22 mouse cellular contexts compared by ENCODE assay signal in the genomic region with DNA sequence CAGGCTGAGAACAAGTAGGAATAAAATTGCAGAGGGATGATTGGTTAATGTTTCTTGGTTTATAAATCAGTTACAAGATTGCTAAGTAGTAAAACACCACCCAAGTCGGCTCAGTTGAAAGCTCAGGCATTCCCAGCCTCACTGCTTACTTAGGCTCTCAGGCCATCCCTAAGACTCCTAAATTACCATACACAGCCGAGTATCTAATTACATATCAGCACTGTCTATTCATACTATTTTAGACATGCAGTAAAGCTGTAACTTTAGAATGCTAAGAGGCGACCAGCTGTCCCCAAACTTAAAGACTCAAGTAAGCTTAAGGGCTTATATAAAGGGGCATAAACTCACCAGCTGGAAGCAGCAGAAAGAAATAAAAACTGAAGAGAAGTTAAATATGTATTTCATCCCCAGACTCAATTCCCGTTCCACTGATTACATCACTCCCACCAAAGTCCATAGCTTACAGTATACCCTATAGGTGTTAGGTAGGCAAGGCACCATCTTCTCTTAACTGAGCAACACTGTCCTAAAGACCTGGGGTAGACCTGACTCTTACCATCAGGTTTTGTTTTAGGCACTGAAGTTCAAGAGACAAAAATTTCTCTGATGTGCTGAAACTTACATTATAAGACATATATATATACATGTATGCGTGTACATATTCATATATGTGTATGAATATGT.
DNase-seq lines count a peak whose midpoint lies in the region; ATAC-seq and TF ChIP-seq lines count a peak whose summit lies in the region.
"Had no signal": no experiment of that assay in that cellular context is flagged by ENCODE, and none has a peak within 500 bp of the region (broad histone marks: within the 10 kb centered on the region; RNA-seq: fewer than 3 reads in every experiment).

No protein-coding gene starts in this region.

- peaks cover 7% of the 10 kb centered on the region for H3K4me1 ChIP-seq in forebrain, postnatal 0 days (ENCODE audit: insufficient read depth)
- peaks cover 23% of the 10 kb centered on the region for H3K4me1 ChIP-seq in forebrain, embryonic 13.5 days
- peaks cover 15% of the 10 kb centered on the region for H3K4me1 ChIP-seq in kidney, embryonic 15.5 days

- H3K9me3 ChIP-seq in forebrain, postnatal 0 days (ENCODE audit: low read length), result no peaks in the 10 kb centered on the region
- no peaks in the 10 kb centered on the region for H3K9me3 ChIP-seq in forebrain, embryonic 13.5 days (replicated peaks)
- H3K9me3 ChIP-seq in kidney, embryonic 15.5 days (replicated peaks), result no peaks in the 10 kb centered on the region
- H3K9me3 ChIP-seq: forebrain, embryonic 12.5 days; hindbrain, embryonic 12.5 days; megakaryocyte, embryonic 14.5 days; midbrain, embryonic 15.5 days had no signal

- no peak for TF ChIP-seq CTCF in forebrain, postnatal 0 days (IDR thresholded peaks at IDR 0.05; ENCODE audit: low read depth)

- H3K27me3 ChIP-seq in forebrain, postnatal 0 days (ENCODE audit: insufficient read depth, low read length), result no peaks in the 10 kb centered on the region
- no peaks in the 10 kb centered on the region for H3K27me3 ChIP-seq in forebrain, embryonic 13.5 days
- H3K27me3 ChIP-seq in kidney, embryonic 15.5 days, result no peaks in the 10 kb centered on the region
- H3K27me3 ChIP-seq: forebrain, embryonic 12.5 days; hindbrain, embryonic 12.5 days; megakaryocyte, embryonic 14.5 days; midbrain, embryonic 15.5 days had no signal

- peak; percentile 70 for ATAC-seq in forebrain, postnatal 0 days
- ATAC-seq in forebrain, embryonic 13.5 days, result no peak
- ATAC-seq in kidney, embryonic 15.5 days (replicated peaks; ENCODE audit: low FRiP score), result no peak
- ATAC-seq: activated CD4-positive, CD25-positive, alpha-beta regulatory T cell, adult 4 months; CD4-positive, CD25-positive, alpha-beta regulatory T cell, adult 4 months; liver, postnatal 0 days; midbrain, embryonic 15.5 days had no signal

- 61% methylated on average over 5 of the region's 5 CpGs for WGBS in forebrain, postnatal 0 days
- WGBS in forebrain, embryonic 13.5 days, result 78% methylated on average over 5 of the region's 5 CpGs
- WGBS in kidney, embryonic 15.5 days, result 46% methylated on average over 5 of the region's 5 CpGs
- 29% methylated on average over 5 of the region's 5 CpGs for WGBS in large intestine, adult 2 months

- DNase-seq in forebrain, postnatal 0 days, result no peak
- peak; percentile 23 to 27 for DNase-seq in kidney, adult 8-10 months
- DNase-seq in kidney, postnatal 10 days, result no peak
- DNase-seq in large intestine, adult 2 months (ENCODE audit: low read depth, low spot score), result peak; percentile 52
- DNase-seq in heart, postnatal 4 days, result no peak
- DNase-seq in right cerebral cortex, postnatal 25 days, result no peak
- DNase-seq: adrenal gland, postnatal 10 days; cerebellum, adult 11 months; cerebellum, postnatal 14 days; heart, postnatal 10 days; layer of hippocampus, postnatal 36 days; liver, postnatal 0 days; lung, postnatal 14 days had no signal

- H3K36me3 ChIP-seq in forebrain, postnatal 0 days (ENCODE audit: insufficient read depth), result no peaks in the 10 kb centered on the region
- no peaks in the 10 kb centered on the region for H3K36me3 ChIP-seq in forebrain, embryonic 13.5 days (ENCODE audit: poor library complexity, severe bottlenecking)
- H3K36me3 ChIP-seq in kidney, embryonic 15.5 days, result no peaks in the 10 kb centered on the region
- H3K36me3 ChIP-seq: forebrain, embryonic 12.5 days; hindbrain, embryonic 12.5 days; midbrain, embryonic 15.5 days had no signal

- no peak overlapping the region for H3K4me3 ChIP-seq in forebrain, postnatal 0 days (ENCODE audit: low read depth, low read length)
- no peak overlapping the region for H3K4me3 ChIP-seq in forebrain, embryonic 13.5 days
- no peak overlapping the region for H3K4me3 ChIP-seq in kidney, embryonic 15.5 days (replicated peaks)
- H3K4me3 ChIP-seq: forebrain, embryonic 12.5 days; hindbrain, embryonic 12.5 days; megakaryocyte, embryonic 14.5 days; midbrain, embryonic 15.5 days had no signal

- no peak overlapping the region for H3K9ac ChIP-seq in forebrain, postnatal 0 days
- H3K9ac ChIP-seq in forebrain, embryonic 13.5 days, result no peak overlapping the region
- no peak overlapping the region for H3K9ac ChIP-seq in kidney, embryonic 15.5 days
- H3K9ac ChIP-seq: forebrain, embryonic 12.5 days; hindbrain, embryonic 12.5 days; liver, postnatal 0 days; midbrain, embryonic 15.5 days had no signal

- H3K27ac ChIP-seq in forebrain, postnatal 0 days (ENCODE audit: low read depth, low read length), result no peak overlapping the region
- H3K27ac ChIP-seq in forebrain, embryonic 13.5 days, result no peak overlapping the region
- peak overlapping the region; percentile 43; the same call in 1 of the 2 replicates for H3K27ac ChIP-seq in kidney, embryonic 15.5 days
- H3K27ac ChIP-seq: hindbrain, embryonic 12.5 days; midbrain, embryonic 15.5 days had no signal

- no peak overlapping the region for H3K4me2 ChIP-seq in forebrain, postnatal 0 days (ENCODE audit: low read depth)
- no peak overlapping the region for H3K4me2 ChIP-seq in forebrain, embryonic 13.5 days
- H3K4me2 ChIP-seq in kidney, embryonic 15.5 days, result no peak overlapping the region
- H3K4me2 ChIP-seq: forebrain, embryonic 12.5 days; heart, embryonic 11.5 days; hindbrain, embryonic 12.5 days; midbrain, embryonic 15.5 days had no signal

Comparison
In these comparisons a context has a peak if more than half of its experiments do, and no peak if none do; other contexts are left out.
1. DNase-seq: peak in kidney, adult 8-10 months (2 of 2) and large intestine, adult 2 months (single experiment); none in forebrain, postnatal 0 days (single experiment), kidney, postnatal 10 days (single experiment), heart, postnatal 4 days (single experiment) and right cerebral cortex, postnatal 25 days (single experiment).